Mouse (Mus musculus) kidney, adult 18-20 months (tissue): Measurements from ENCODE around the gene Ralgps2.
A peak's percentile ranks its signal among the peaks of the same experiment; 100 is the strongest.

Experiments used
- DNase-seq: peaks from one replicate; pipeline ENCODE4 v3.0.0; 2021

Ralgps2 gene

DNA sequence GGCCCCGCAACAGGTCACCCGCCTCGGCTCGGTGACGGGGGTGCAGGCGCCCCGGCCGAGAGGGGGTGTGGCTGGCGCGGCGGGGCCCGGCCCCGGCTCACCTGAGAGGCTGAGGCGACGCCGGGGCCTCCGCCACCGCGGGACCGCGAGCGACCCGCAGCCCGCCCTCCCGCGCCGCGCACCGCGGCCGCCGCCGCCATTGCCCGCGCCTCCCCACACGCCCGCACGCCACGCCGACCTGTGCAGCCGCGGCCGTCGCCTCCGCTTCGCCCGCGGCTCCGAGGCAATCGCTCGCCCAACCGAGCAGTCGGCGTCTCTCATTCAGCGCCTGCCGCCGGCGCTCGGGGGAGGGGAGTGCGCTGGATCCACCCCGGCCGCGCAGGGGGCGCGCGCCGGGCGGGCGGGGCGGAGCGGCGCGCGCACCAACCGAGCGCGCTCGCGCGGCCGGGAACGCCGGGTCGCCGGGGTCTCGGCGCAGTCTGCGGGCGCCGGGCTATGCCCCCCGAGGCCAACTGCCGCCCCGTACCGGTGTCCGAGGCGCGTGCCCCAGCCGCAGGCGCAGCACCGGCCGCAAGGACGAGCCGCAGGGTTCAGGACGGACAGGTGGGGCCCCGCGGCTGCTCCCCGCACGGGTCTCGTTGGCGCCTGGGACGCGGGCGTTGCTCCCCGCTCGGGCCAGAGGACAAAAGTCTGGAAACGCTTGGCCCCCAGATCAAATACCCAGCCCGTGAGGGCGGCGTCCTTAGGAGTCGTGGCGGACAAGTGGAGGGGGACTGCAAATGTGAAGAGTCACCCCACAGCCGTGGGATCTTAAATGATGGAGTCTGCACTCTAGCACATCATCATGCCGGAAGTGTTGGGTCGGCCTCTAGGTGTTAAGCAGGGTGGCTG, at the start of gene Ralgps2:
Gene Ralgps2 (minus strand): TSS at position 376 of the 891 bp plus-strand sequence.
- DNase-seq = peak; percentile 67

DNA sequence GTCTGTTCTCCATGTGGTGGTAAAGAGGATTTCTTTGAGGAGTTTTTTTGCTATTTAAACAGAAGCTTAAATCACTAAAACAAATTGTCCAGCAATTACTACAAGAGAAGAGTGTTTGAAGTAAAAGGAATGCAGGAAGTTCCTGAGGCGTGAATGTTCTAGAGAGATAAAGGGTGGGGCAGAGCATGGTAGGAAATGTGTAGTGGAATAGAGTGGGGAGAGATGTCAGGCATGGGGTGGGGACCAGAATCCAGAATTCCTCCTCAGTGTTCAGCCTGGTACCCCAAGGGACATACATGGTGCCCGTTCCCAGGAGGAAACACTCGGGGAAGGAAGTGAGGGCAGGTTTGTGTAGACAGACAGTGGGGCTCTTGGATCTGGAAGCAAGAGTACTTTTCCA, 48.1 kb upstream of the Ralgps2 start:
- DNase-seq = no peak

DNA sequence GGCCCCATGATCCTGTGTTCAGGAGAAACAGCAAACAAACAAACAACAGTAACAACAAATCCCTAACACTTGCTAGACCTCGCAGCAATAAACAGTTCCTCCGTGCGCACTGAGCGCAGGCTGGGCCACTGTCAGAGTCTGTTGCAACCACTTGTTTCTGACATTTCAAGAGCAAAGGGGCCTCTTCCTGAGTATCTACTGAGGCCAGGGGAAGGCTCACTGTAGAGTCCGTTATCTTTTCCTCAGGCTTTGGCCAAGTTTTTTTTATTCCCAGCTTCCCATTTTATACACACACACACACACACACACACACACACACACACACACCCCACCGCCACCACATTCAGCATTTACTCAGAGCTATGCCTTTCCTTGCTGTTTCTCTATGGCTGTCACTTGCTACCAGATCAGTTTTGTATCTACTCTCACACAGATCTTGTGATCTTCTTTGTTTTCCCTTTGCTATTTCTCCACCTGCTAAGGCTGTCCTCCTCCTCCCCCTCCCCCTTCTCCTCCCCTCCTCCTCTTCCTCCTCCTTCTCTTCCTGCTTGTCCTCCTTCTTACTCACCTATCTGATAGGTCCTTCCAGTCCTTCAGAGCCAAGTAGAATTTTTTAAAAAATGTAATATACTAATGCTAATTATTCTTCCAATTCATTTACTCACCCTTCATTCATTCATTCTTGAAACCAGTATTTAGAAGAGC, 47.4 kb upstream of the Ralgps2 start:
- DNase-seq = no peak

DNA sequence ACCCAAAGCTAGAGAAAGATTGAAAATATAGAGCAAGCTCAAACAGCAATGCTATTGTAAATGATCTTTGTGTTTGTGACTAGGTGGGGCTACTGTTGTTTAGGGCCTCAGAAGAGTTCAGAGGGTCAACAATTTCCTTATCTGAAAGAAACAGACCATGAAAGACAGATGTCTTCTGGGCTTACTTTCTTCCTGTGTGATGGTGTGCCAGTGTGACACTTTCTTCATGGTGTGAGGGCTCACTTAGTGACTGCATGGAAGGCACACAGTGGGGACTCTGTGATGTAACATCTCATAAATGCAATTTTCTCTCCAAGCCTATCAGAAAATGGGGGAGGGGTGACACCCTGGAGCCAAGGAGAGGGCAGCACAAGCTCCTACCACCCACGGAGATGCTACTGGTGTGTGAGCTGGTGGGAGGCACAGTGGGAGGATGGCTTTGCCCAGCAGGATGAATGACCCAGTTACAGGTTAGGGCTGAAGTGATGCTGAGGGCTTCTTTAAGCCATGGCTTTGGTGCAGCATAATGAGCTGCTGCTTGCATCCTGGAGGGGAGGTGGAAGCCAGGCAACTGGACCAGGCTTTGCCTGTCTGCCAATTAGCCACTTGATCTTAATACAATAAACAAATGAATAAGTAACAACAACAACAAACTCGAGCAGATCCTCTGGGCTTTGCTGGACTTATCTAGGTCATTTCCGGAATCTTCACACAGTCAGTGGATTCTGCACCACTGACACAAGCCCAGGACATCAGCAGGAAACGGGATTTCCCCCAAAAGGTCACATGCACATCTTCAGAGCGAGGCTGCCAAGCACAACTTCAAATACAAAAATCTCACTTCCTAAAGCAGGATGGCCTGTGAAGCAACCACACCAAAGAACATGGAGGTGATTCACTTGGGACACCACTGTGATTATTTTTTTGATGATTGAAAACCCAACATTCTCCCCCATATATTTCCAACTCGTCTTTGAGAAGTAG, 46.5 kb upstream of the Ralgps2 start:
- no peak for DNase-seq

DNA sequence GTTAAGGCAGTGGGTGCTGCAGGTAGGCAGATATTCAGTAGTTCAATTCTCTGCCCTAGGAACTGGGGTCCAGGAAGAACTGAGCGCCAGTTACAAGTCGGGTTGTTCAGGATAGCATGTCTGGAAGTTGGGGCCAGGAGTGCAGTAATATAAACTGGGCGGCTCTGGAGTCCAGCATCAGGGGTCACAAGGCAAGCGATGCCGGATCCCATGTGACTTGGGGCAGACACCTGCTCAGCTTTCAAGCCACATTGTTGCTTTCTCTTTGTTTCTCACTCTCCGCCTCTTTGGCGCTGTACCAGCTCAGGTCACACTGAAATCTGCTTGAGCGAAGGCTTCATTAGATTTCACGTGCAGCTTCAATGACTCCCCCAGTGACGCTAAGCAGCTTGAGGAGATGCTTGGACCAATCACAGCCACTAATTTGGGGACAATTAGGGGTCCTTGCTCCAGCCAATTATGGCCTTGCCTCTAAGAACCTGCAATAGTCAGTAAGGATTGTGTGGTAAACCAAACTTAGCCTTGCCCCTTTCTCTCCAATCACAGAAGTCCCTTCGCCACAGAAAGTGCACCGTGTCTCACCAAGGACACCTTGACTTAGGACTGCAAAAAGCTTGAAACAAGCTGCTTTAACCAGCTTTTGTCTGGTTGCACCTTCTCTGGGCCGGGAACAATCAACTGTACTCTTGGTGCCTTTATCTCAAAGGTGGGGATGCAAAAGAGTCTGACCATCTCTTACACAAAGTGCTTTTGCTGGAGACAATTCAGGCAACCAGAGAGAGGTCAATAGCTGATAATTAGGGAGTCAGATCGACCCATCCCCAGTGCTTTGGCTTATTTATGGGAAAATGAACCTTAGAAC, 43.8 kb upstream of the Ralgps2 start:
- no peak for DNase-seq

DNA sequence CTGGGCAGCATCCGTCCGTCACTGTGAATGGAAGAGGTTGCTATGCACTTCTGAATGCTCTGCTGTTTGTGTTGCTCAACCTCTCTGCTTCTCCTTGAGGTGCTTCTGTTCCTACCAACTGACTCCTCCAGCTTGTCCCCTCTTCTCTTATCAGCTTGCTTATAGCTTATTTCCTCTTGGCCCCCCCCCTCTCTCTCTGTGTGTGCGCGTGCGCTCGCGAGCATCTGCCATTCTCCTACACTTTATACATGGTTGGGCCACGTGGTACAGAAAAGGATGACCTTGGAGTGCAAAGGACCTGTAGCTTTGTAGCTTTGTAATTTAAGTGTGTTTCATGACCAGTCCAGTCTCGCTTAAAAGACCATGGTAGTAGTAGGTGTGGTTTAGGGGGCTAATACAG, 42.5 kb upstream of the Ralgps2 start:
- DNase-seq = no peak

DNA sequence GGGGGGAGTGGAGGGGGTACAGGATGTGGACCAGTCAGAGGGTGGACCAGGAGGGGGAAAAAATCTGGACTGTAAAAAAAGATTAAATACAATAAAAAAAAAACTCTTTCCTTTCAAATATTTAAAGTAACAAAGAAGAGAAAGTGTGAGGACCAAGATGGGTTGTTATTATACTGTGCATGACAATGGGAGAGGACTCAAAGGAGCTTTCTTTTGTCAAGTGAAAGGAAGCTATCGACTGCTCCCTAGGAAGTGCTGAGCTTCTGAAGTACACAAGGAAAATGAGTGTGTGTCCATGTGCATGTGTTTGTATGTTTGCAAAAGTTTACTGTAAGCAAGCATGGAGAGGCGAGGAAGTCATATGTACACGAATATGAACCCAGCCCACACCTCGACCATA, 40.3 kb upstream of the Ralgps2 start:
- DNase-seq = no peak

DNA sequence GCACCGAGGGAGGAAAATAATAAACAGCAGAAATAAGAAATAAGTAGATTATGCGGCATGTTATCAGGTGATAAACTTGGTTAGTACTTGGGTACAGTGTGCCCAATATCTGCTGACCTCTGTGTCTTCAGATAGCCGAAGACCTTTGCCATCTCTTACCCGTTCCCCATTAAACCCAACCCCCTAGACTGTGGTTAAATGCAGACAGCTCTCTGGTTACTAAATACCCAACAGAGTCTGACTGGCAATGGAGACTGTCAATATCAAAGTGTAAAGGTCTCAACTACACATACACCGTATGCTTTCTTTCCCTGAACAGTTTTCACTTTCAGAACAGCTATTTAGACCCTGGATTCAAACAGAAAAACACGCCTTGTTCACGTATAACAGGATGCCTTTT, 39.2 kb upstream of the Ralgps2 start:
- peak; percentile 19 for DNase-seq

DNA sequence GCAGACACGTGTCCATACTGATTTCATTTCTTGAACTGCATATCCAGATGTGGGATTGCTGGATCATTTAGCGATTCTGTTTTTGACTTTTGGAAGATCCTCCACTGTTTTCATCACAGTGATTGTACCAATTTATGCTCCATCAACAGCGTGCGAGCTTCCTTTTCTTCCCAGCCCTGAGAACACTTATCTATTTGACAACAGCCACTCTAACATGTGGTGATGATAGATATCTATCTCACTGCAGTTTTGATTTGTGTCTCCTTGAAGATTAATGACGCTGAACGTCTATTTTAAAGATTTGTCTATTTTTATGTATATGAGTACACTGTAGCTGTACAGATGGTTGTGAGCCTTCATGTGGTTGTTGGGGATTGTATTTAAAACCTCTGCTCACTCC, 34.4 kb upstream of the Ralgps2 start:
- no peak for DNase-seq

DNA sequence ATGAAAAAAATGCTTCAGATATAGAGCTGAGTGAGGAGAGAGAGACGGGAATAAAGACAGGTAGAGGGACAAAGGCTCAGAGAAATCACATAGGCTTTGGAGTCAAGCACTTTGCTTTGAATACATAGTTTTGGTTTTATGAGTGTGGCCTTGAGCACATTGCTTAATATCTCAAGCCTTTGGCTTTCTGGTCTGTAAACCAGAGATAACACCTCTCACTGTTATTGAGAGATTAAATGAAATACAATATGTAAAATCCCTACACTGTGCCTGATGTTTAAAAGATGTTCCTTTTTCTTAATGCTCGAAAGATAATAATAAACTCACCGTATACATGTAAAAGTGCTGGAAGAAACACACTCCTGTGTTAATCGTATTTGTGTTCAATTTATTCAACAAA, 33.0 kb upstream of the Ralgps2 start:
- DNase-seq = no peak

DNA sequence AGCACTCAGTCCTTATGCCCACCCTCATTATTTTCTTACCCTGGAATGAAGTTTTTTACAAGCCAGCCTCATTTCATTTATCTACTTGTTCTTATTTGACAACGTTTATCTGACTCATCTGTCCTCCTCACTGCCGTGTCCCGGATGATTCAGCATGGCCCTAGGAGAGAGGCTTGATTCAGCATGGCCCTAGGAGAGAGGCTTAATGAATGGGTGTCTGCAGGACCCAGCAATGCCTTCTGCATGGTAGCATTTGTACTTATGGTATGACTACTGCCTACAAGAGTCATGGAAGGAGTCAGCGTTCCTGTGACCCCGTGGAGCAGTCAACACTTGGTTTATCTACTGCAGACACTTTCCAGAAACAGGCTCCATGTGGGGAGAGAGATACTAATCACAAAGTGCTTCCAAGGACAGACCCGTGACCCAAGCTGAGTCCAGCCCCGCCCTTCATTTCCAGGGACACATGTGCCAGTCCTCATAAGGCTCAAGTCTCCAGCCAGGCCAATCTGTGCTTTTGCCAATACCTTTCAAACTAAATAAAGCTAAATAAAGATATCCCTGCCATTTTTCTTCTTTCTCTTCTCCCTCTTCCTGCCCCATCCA, 31.9 kb upstream of the Ralgps2 start:
- no peak for DNase-seq

DNA sequence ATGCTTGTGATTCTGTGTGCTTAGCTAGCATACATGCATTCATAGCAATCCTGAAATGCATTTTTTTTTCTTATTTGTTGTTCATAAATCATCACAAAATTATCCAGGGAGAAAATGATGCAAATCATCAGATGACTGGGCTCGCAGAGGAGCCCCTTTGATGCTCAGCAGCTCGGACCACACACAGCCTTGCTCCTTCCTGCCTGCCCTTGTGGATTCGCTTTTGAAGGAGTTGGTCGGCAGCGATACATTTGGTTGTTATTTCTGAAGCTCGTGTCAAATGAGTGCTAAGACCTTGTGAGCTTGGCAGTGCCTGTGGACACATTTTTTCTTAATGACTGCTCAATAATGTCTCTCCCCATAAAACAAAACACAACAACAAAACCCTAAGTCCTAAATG, 31.2 kb upstream of the Ralgps2 start:
- DNase-seq = no peak

DNA sequence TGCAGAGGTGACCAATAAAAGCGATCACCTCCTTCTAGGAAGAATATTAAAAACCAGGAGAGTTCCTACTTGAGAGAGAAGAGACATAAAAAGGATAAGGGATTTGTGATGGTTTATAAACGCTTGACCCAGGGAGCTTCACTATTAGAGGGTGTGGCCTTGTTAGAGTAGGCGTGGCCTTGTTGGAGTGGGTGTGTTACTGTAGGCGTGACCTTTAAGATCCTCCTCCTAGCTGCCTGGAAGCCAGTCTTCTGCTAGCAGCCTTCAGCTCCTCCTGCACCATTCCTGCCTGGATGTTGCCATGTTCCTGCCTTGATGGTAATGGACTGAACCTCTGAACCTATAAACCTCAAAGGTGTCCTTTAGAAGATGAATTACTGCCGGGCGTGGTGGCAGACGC, 28.7 kb upstream of the Ralgps2 start:
- no peak for DNase-seq

DNA sequence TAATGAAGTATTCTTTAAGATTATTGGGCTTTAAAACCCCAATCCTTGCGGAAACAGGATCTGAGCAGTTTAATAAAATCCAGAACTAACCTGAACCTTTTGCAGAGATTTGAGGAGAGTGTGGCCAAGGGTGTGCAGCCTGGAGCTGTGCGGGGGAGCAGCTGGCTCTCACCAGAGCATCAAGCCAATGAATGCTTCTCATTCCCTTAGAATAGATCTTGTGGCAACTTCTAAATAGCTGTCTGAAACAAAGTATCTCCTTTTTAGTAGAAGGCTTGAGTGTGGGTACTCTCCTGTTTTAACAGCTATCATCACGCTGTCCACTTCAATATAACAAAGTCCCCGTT, 25.1 kb upstream of the Ralgps2 start:
- DNase-seq = no peak

DNA sequence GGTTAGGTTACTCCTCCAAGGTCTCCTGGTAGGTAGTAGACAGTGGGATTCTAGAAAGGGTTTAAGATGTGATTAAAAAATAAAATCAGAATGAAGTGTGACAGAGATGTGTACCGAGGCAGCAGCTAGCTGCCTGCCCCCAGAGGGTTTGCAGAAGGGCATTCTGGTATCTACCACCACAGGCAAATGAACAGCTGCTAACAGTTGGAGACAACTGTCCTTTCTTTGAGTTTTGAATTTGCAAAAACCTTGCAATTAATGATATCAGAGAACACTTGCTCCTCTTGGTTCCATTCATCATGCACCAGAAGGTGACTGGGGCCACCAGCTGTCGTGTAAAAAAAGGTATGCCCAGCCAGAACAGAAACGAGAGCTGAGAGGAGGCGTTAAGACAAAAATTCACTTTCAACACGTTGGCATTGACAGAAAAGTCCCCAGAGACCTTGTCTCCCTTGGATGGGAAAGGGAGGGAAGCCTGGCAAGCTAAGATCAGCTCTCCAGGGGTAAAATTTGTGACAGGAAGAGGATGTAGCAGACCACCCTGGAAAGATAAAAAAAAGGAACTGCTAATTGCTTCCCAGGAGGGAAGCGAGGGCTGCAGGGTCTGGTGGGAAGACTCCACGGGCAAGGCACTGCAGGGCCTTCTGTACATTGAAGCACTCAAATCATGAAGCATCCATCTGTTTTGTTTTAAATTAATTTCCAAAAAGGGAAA, 24.6 kb upstream of the Ralgps2 start:
- no peak for DNase-seq

DNA sequence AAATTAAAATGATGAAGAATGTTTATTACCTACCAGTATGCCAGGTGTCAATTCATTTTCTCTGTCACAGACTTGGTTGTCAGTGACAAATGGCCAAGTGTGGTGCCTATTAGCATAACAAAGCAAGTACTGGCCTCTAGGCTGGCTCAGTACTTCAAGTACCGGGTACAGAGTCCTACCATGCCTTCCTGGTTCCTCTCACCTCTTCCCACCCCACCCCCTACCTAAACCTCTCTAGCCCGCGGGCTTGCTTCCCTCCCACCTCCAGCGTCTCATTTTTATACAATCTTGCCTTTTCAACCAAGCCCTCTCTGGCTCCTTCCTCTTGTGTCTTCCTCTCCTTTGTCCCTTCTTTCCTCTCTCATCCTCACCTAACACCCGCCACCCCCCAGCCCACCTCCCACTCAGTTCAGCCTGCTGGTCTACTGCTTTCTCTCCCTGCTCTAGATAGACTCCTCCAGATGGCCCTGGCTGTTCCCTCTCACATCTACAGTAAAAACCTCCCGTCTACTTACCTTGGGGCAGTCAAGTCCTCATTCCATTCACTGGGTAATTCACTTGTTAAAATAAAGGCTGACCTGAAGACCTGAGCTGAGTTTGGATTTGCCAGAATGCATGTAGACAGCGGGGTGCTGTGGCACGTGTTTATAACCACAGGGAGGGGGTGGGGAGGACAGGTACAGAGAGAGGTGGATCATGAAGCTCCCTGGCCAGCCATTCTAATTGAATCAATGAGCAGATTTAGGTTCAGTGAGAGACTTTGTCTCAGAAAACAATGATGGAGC, 22.2 kb upstream of the Ralgps2 start:
- no peak for DNase-seq

DNA sequence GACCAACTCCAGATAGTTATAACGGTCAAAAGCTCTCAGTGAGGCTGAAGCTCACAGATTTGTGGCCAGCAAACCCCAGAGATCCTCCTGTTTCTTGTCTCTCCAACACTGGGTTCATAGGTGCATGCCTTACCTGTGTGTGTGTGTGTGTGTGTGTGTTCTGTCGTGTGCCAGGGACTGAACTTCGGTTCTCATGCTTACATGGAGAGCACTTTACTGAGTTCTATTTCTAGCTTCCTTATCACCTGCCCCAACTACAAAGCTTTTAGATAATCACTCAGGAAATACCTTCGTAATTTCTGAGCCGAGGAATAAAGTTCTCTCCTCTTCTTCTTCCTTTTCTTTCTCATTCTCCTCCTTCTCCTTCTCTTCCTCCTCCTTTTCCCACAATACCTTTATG, 19.6 kb upstream of the Ralgps2 start:
- DNase-seq = no peak

DNA sequence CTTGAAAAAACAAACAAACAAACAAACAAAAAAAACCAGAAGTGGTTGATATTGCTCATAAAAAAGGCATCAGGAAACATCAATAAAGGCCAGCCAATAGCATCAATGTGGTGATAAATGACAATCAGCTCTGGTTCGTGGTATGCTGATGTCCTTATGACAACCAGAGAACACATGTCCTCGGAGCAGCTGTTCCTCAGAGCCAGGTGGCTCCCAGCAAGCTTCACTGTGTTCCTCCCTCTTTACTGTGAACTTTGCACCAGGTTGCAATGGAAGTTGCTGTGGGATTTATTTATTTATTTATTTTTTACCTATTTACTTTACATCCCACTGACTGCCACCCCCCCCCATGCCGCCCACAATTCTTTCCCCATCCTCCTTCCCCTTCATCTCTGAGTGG, 17.9 kb upstream of the Ralgps2 start:
- DNase-seq = no peak

DNA sequence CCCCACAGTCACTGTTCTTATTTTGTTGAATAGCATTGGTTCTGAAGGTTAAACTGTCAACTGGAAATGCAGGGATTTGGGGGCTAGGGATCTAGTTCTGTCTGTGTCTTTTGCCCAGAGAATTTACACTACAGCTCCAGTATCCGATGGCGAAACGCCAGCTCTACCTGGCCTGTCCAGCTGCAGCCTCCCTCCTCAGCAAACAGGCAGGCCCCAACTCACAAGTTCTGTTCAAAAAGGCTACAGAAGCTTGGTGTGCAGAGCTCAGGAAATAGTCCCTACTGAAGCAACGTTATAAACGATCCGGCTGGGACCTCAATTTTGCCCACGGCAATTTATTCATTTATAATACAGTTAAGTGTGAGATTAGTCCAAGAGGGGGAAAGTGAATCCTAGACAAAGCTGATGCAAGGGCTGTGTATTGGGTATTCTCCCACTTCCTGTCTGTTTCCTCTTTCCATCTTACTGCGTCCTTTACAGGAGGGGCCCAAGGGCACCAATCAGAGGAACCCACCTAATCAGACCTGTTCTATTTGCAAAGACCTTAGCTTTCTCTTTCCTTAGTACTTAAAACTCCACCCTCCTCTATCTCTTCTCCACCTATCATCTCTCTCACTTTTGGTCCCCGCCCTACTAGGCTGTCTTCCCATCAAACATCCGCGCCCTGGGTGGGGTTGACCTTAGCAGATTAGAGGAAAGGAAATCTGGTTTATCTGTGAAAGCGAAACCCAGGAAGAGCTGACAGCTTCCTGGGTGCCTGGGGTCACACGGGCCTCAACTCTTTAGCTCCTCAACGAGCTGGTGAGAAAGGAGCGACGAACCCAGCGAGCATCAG, 16.7 kb upstream of the Ralgps2 start:
- no peak for DNase-seq
